Mouse (Mus musculus): ENCODE data around the gene Shtn1. TPM values are rescaled to one million over a fixed set of nuclear protein-coding genes. Genes with fewer than 3 reads are reported as not detected.

The Shtn1 gene
- polyA plus RNA-seq, 1 experiment from 2014 or later, result 73.1 TPM

GRCm38 (mm10) chr19:59071396-59071795 is 4.5 kb downstream of the Shtn1 start:
- H3K27me3 ChIP-seq, result 0 out of 2 replicates have a peak, but pooled peaks cover 2% of the 10 kb centered on the region
- H3K9ac ChIP-seq (replicated peaks), result no peak overlapping the region
- H3K4me2 ChIP-seq (replicated peaks), result no peak overlapping the region
- H3K36me3 ChIP-seq, result no peaks in the 10 kb centered on the region
- no peak for ATAC-seq (replicated peaks)
- peaks cover 42% of the 10 kb centered on the region for H3K4me1 ChIP-seq
- 83% methylated on average over 4 of the region's 4 CpGs for WGBS
- no peak overlapping the region for H3K27ac ChIP-seq (replicated peaks)
- H3K4me3 ChIP-seq, result no peak overlapping the region
- H3K9me3 ChIP-seq, result no peaks in the 10 kb centered on the region

GRCm38 (mm10) chr19:59067652-59068051 is 8.2 kb downstream of the Shtn1 start:
- Histone ChIP-seq H3K36me3 (no peaks in the 10 kb centered on the region), H3K27me3 (no peaks in the 10 kb centered on the region), H3K4me1 (peaks cover 22% of the 10 kb centered on the region; the same call in 1 of the 2 replicates), H3K27ac (replicated peaks) (no peak overlapping the region), H3K4me3 (no peak overlapping the region), H3K4me2 (replicated peaks) (no peak overlapping the region), H3K9ac (replicated peaks) (no peak overlapping the region), H3K9me3 (no peaks in the 10 kb centered on the region)
- no peak for ATAC-seq (replicated peaks)
- WGBS, result 85% methylated on average over 1 of the region's 1 CpGs

GRCm38 (mm10) chr19:59066670-59067069 is 9.2 kb downstream of the Shtn1 start:
- H3K27ac ChIP-seq (replicated peaks), result no peak overlapping the region
- H3K9me3 ChIP-seq, result no peaks in the 10 kb centered on the region
- WGBS, result 87% methylated on average over 2 of the region's 2 CpGs
- H3K27me3 ChIP-seq, result no peaks in the 10 kb centered on the region
- no peak overlapping the region for H3K9ac ChIP-seq (replicated peaks)
- no peak overlapping the region for H3K4me3 ChIP-seq
- no peak overlapping the region for H3K4me2 ChIP-seq (replicated peaks)
- no peak for ATAC-seq (replicated peaks)
- H3K36me3 ChIP-seq, result no peaks in the 10 kb centered on the region
- peaks cover 15% of the 10 kb centered on the region; the same call in 1 of the 2 replicates for H3K4me1 ChIP-seq

GRCm38 (mm10) chr19:59066115-59066514 is 9.8 kb downstream of the Shtn1 start:
- WGBS, result 20% methylated on average over 5 of the region's 5 CpGs
- ATAC-seq (replicated peaks), result no peak
- no peaks in the 10 kb centered on the region for H3K9me3 ChIP-seq

GRCm38 (mm10) chr19:59064616-59065015 is 11.3 kb downstream of the Shtn1 start:
- WGBS, result 94% methylated on average over 5 of the region's 5 CpGs
- Histone ChIP-seq H3K36me3 (no peaks in the 10 kb centered on the region), H3K9ac (replicated peaks) (no peak overlapping the region), H3K27me3 (no peaks in the 10 kb centered on the region), H3K4me3 (no peak overlapping the region), H3K4me1 (peaks cover 7% of the 10 kb centered on the region; the same call in 1 of the 2 replicates), H3K9me3 (no peaks in the 10 kb centered on the region), H3K4me2 (replicated peaks) (no peak overlapping the region), H3K27ac (replicated peaks) (no peak overlapping the region)
- no peak for ATAC-seq (replicated peaks)

More at GRCm38 (mm10) chr19:59066115-59066514, 9.8 kb downstream of the Shtn1 start:
- Histone ChIP-seq H3K4me3 (no peak overlapping the region), H3K36me3 (no peaks in the 10 kb centered on the region), H3K4me1 (peaks cover 9% of the 10 kb centered on the region; the same call in 1 of the 2 replicates), H3K27ac (replicated peaks) (0 out of 2 replicates have a peak overlapping the region, but pooled peaks have one; percentile 4), H3K9ac (replicated peaks) (no peak overlapping the region), H3K4me2 (replicated peaks) (no peak overlapping the region), H3K27me3 (no peaks in the 10 kb centered on the region)

GRCm38 (mm10) chr19:59063568-59063967 is 12.3 kb downstream of the Shtn1 start:
- no peak for ATAC-seq (replicated peaks)
- 85% methylated on average over 5 of the region's 5 CpGs for WGBS
- H3K27ac ChIP-seq (replicated peaks), result no peak overlapping the region

GRCm38 (mm10) chr19:59058105-59058504 is 17.8 kb downstream of the Shtn1 start:
- whole genome bisulfite sequencing, result 75% methylated on average over 4 of the region's 4 CpGs
- H3K36me3 ChIP-seq, result no peaks in the 10 kb centered on the region
- peaks cover 34% of the 10 kb centered on the region for H3K4me1 ChIP-seq
- no peak overlapping the region for H3K4me3 ChIP-seq
- no peak for ATAC-seq (replicated peaks)
- no peak overlapping the region for H3K27ac ChIP-seq (replicated peaks)
- H3K9ac ChIP-seq (replicated peaks), result no peak overlapping the region
- no peak overlapping the region for H3K4me2 ChIP-seq (replicated peaks)
- H3K27me3 ChIP-seq, result no peaks in the 10 kb centered on the region
- no peaks in the 10 kb centered on the region for H3K9me3 ChIP-seq

More at GRCm38 (mm10) chr19:59063568-59063967, 12.3 kb downstream of the Shtn1 start:
- Histone ChIP-seq H3K36me3 (no peaks in the 10 kb centered on the region), H3K4me3 (no peak overlapping the region), H3K9ac (replicated peaks) (no peak overlapping the region), H3K4me1 (peaks cover 7% of the 10 kb centered on the region; the same call in 1 of the 2 replicates), H3K27me3 (no peaks in the 10 kb centered on the region), H3K4me2 (replicated peaks) (no peak overlapping the region), H3K9me3 (no peaks in the 10 kb centered on the region)

- Histone ChIP-seq H3K27ac (replicated peaks) (no peak overlapping the region), H3K27me3 (no peaks in the 10 kb centered on the region), H3K9me3 (no peaks in the 10 kb centered on the region), H3K9ac (replicated peaks) (no peak overlapping the region), H3K4me2 (replicated peaks) (no peak overlapping the region), H3K36me3 (no peaks in the 10 kb centered on the region), H3K4me3 (no peak overlapping the region), H3K4me1 (peaks cover 42% of the 10 kb centered on the region)
- 53% methylated on average over 5 of the region's 5 CpGs for WGBS
- no peak for ATAC-seq (replicated peaks)
Observed at GRCm38 (mm10) chr19:59057366-59057765, 18.5 kb downstream of the Shtn1 start.

- peak; percentile 59 for ATAC-seq (replicated peaks)
- H3K27me3 ChIP-seq, result no peaks in the 10 kb centered on the region
- H3K4me1 ChIP-seq, result peaks cover 52% of the 10 kb centered on the region
- peak overlapping the region; percentile 93 for H3K27ac ChIP-seq (replicated peaks)
- H3K36me3 ChIP-seq, result no peaks in the 10 kb centered on the region
- no peak overlapping the region; the same call in 1 of the 2 replicates for H3K4me2 ChIP-seq (replicated peaks)
- H3K9ac ChIP-seq (replicated peaks), result no peak overlapping the region
- 43% methylated on average over 6 of the region's 6 CpGs for WGBS
- H3K9me3 ChIP-seq, result no peaks in the 10 kb centered on the region
- H3K4me3 ChIP-seq, result no peak overlapping the region
Observed at GRCm38 (mm10) chr19:59054632-59054951, 21.3 kb downstream of the Shtn1 start.

GRCm38 (mm10) chr19:59053931-59054631 is 21.8 kb downstream of the Shtn1 start:
- Histone ChIP-seq H3K4me3 (no peak overlapping the region), H3K9ac (replicated peaks) (no peak overlapping the region), H3K9me3 (no peaks in the 10 kb centered on the region), H3K4me2 (replicated peaks) (peak overlapping the region; percentile 11), H3K27ac (replicated peaks) (peak overlapping the region; percentile 93), H3K4me1 (peaks cover 52% of the 10 kb centered on the region), H3K36me3 (no peaks in the 10 kb centered on the region), H3K27me3 (no peaks in the 10 kb centered on the region)
- WGBS, result 9% methylated on average over 6 of the region's 6 CpGs
- ATAC-seq (replicated peaks), result peak; percentile 88

GRCm38 (mm10) chr19:59052783-59053490 is 23.0 kb downstream of the Shtn1 start:
- Histone ChIP-seq H3K4me2 (replicated peaks) (0 out of 2 replicates have a peak overlapping the region, but pooled peaks have one; percentile 11), H3K9me3 (no peaks in the 10 kb centered on the region)

GRCm38 (mm10) chr19:59052053-59052452 is 23.8 kb downstream of the Shtn1 start:
- no peak overlapping the region for H3K4me3 ChIP-seq
- no peak overlapping the region for H3K4me2 ChIP-seq (replicated peaks)
- H3K36me3 ChIP-seq, result no peaks in the 10 kb centered on the region
- peak overlapping the region; percentile 93 for H3K27ac ChIP-seq (replicated peaks)
- H3K9me3 ChIP-seq, result no peaks in the 10 kb centered on the region
- no peak overlapping the region for H3K9ac ChIP-seq (replicated peaks)
- 59% methylated on average over 4 of the region's 4 CpGs for WGBS
- no peaks in the 10 kb centered on the region for H3K27me3 ChIP-seq
- H3K4me1 ChIP-seq, result peaks cover 49% of the 10 kb centered on the region
- no peak for ATAC-seq (replicated peaks)

More at GRCm38 (mm10) chr19:59052783-59053490, 23.0 kb downstream of the Shtn1 start:
- no peak overlapping the region for H3K9ac ChIP-seq (replicated peaks)
- H3K4me3 ChIP-seq, result no peak overlapping the region
- H3K4me1 ChIP-seq, result peaks cover 55% of the 10 kb centered on the region
- peak; percentile 63 for ATAC-seq (replicated peaks)
- peak overlapping the region; percentile 93 for H3K27ac ChIP-seq (replicated peaks)
- no peaks in the 10 kb centered on the region for H3K27me3 ChIP-seq
- H3K36me3 ChIP-seq, result no peaks in the 10 kb centered on the region
- WGBS, result 24% methylated on average over 9 of the region's 9 CpGs

Measured in forebrain, embryonic 15.5 days (tissue).